Mouse (Mus musculus) kidney, embryonic 15.5 days (tissue): ENCODE data around the gene Borcs6. TPM values are rescaled to one million over a fixed set of nuclear protein-coding genes. Genes with fewer than 3 reads are reported as not detected.
"Not testable (repeated sequence)": the region's sequence is repeated elsewhere in the genome, so short reads cannot be mapped to it uniquely, and the experiment has no call there.

ENCODE experiments used
- ATAC-seq: fragments of 200-750 bp; cut with Nextera tagmentation; replicated peaks from 2 replicates; pipeline ENCODE4 v1.8.0; 2017; ENCODE audit warnings: moderate TSS enrichment; ENCODE audit not compliant: low FRiP score
- H3K27ac ChIP-seq: fragments of 300-500 bp; sonication (generic); 2 replicates; pipeline ENCODE4 v1.5.1; 2015; ENCODE audit warnings: mild to moderate bottlenecking, inconsistent platforms
- H3K27me3 ChIP-seq: fragments of 300-500 bp; sonication (generic); 2 replicates; pipeline ENCODE4 v1.6.1; 2015; ENCODE audit warnings: inconsistent platforms
- H3K36me3 ChIP-seq: fragments of 300-500 bp; sonication (generic); 2 replicates; pipeline ENCODE4 v1.6.1; 2015; ENCODE audit warnings: inconsistent platforms
- H3K4me1 ChIP-seq: fragments of 300-500 bp; sonication (generic); 2 replicates; pipeline ENCODE4 v1.6.1; 2015; ENCODE audit warnings: inconsistent platforms
- H3K4me2 ChIP-seq: fragments of 300-500 bp; sonication (generic); 2 replicates; pipeline ENCODE4 v1.6.1; 2015; ENCODE audit warnings: moderate library complexity, mild to moderate bottlenecking, inconsistent platforms
- H3K4me3 ChIP-seq: fragments of 300-500 bp; sonication (generic); replicated peaks from 2 replicates; pipeline ENCODE4 v1.5.1; 2015; ENCODE audit warnings: mild to moderate bottlenecking, inconsistent platforms
- H3K9ac ChIP-seq: fragments of 300-500 bp; sonication (generic); 2 replicates; pipeline ENCODE4 v1.6.1; 2015; ENCODE audit warnings: mild to moderate bottlenecking, inconsistent platforms
- H3K9me3 ChIP-seq: fragments of 300-500 bp; sonication (generic); replicated peaks from 2 replicates; pipeline ENCODE4 v1.6.1; 2016; ENCODE audit warnings: inconsistent platforms
- WGBS: fragments of 180-500 bp; shearing (Covaris S2); methylation state at CpG from one replicate; pipeline ENCODE4 v1.1.7; 2015; ENCODE audit warnings: mixed read lengths; 5-methylcytosine and 5-hydroxymethylcytosine counted together
- polyA plus RNA-seq: library from polyadenylated mRNA; unstranded; fragments of >200 nt; fragmentation: Nextera tagmentation; extraction: Ambion mirVana; gene quantifications from 2 replicates; pipeline ENCODE4 v1.2.1, GENCODE M21; 2015

The Borcs6 gene
- polyA plus RNA-seq, 1 experiment from 2014 or later, result 8.7 TPM

DNA sequence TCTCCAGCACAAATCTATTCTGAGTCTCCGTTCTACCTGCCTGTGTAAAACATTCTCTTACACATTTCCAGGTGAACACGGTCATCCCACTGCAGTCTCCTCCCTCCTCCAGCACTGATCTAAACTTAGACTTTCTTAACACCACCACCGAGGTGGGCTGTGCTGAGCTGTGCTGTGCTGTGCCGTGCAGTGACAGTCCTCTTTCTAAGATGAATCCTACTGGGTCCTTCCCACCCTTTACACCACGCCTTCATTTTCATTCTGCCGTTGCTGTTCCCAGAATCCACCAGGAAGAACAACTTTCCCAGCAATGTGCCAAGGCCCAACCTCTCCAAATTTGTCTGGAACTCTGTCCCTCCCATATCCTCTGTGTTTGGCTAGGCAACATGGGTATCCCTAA lies 26.9 kb downstream of the Borcs6 start:
- Histone ChIP-seq H3K4me2 (no peak overlapping the region), H3K36me3 (peaks cover 18% of the 10 kb centered on the region), H3K27ac (peak overlapping the region; percentile 95), H3K27me3 (no peaks in the 10 kb centered on the region), H3K4me3 (no peak overlapping the region), H3K9me3 (no peaks in the 10 kb centered on the region), H3K4me1 (peaks cover 45% of the 10 kb centered on the region), H3K9ac (no peak overlapping the region)
- 60% methylated on average over 6 of the region's 6 CpGs for WGBS
- ATAC-seq, result no peak

DNA sequence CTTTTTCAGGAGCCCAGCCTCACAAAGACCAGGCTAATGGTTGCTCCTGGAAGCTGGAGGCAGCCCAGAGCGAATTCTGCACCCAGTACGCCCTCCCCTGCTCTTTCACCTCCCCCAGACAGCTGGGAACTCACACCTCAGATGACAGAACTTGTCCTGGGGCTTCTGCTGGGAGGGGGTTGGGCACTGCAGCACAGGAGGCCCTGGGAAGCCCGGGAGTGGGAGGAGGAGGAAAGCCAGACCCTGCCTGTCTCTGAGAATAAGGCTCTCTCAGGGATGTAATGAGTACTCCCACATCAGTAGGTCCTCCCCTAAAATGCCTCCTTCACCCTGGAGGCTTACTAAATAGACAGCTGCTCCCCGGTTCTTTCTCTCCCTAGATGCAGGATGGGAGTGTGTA lies 27.6 kb downstream of the Borcs6 start:
- H3K27ac ChIP-seq, result peak overlapping the region; percentile 95
- H3K27me3 ChIP-seq, result no peaks in the 10 kb centered on the region
- 0 out of 2 replicates have a peak overlapping the region, but pooled peaks have one; percentile 7 for H3K9ac ChIP-seq
- no peaks in the 10 kb centered on the region for H3K9me3 ChIP-seq
- peaks cover 24% of the 10 kb centered on the region for H3K36me3 ChIP-seq
- peak overlapping the region; percentile 17 for H3K4me2 ChIP-seq
- 20% methylated on average over 4 of the region's 4 CpGs for WGBS
- H3K4me1 ChIP-seq, result peaks cover 50% of the 10 kb centered on the region
- peak; percentile 44; the same call in 1 of the 2 replicates for ATAC-seq
- H3K4me3 ChIP-seq, result peak overlapping the region; percentile 2; the same call in 1 of the 2 replicates

DNA sequence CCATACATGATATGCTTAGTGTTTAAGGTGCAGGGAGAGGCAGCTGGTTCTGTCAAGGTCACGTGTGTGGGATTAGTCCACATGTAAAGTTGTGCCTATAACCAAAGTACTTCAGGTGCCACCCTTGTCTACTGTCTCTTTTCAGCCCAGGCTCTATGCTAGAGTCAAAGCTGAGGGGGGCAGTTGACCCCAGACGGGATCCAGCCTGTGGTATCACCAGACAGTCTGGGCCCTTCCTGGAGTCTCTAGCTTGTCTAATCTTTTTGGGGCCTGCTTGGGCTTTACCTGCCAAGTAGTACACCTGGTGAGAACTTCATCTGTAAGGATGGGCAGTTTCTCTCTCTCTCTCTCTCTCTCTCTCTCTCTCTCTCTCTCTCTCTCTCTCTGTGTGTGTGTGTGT lies 28.1 kb downstream of the Borcs6 start:
- Histone ChIP-seq H3K4me1 (peaks cover 55% of the 10 kb centered on the region), H3K27me3 (no peaks in the 10 kb centered on the region), H3K36me3 (peaks cover 28% of the 10 kb centered on the region), H3K27ac (peak overlapping the region; percentile 95), H3K9me3 (no peaks in the 10 kb centered on the region), H3K4me2 (peak overlapping the region; percentile 87), H3K9ac (no peak overlapping the region), H3K4me3 (no peak overlapping the region)
- WGBS, result 40% methylated on average over 2 of the region's 2 CpGs
- ATAC-seq, result no peak

GRCm38 (mm10) chr11:69088103-69088855 lies 28.8 kb downstream of the Borcs6 start, which contains the start of gene Vamp2:
TSS of gene Vamp2 (plus strand) at chr11:69088490.
- peaks cover 31% of the 10 kb centered on the region for H3K36me3 ChIP-seq
- no peaks in the 10 kb centered on the region for H3K9me3 ChIP-seq
- H3K27me3 ChIP-seq, result no peaks in the 10 kb centered on the region
- ATAC-seq, result peak; percentile 74
- H3K4me2 ChIP-seq, result peak within 1 kb of the TSS; percentile 87
- peak within 1 kb of the TSS; percentile 100 for H3K9ac ChIP-seq
- H3K4me1 ChIP-seq, result peaks cover 56% of the 10 kb centered on the region
- peak within 1 kb of the TSS; percentile 96 for H3K4me3 ChIP-seq
- WGBS, result under 1% methylated on average over 66 of the region's 67 CpGs
- peak within 1 kb of the TSS; percentile 95 for H3K27ac ChIP-seq

- Histone ChIP-seq H3K9me3 (no peaks in the 10 kb centered on the region), H3K27me3 (no peaks in the 10 kb centered on the region), H3K27ac (peak overlapping the region; percentile 95), H3K36me3 (peaks cover 31% of the 10 kb centered on the region), H3K4me2 (peak overlapping the region; percentile 87), H3K9ac (peak overlapping the region; percentile 100), H3K4me1 (peaks cover 58% of the 10 kb centered on the region), H3K4me3 (peak overlapping the region; percentile 96)
- ATAC-seq, result peak; percentile 34
- WGBS, result 11% methylated on average over 25 of the region's 25 CpGs
Observed at GRCm38 (mm10) chr11:69088856-69089615, 29.5 kb downstream of the Borcs6 start.

DNA sequence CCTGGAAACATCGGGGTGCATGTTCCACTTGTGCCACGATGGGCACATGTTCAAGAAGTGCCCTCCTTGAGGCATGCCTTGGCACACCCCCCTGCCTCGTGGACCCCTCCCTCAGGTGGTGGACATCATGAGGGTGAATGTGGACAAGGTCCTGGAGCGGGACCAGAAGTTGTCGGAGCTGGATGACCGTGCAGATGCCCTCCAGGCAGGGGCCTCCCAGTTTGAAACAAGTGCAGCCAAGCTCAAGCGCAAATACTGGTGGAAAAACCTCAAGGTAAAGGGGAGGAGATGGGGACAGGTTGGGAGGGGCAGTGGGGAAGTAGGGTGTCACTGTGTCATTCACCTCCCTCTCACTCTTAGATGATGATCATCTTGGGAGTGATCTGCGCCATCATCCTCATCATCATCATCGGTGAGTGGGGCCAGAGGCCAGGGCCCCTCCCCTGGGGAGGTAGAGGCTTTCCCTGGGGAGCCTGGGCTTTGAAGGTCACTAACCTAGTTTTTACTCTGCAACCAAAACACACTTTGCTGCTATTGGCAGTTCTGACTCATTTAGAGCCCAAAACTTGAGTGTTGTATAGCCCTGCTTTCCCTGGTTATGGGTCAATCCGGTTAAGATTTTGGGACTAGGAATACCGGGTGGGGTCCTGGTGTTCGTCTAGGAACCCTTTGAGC lies 30.2 kb downstream of the Borcs6 start:
- 77% methylated on average over 12 of the region's 12 CpGs for WGBS

DNA sequence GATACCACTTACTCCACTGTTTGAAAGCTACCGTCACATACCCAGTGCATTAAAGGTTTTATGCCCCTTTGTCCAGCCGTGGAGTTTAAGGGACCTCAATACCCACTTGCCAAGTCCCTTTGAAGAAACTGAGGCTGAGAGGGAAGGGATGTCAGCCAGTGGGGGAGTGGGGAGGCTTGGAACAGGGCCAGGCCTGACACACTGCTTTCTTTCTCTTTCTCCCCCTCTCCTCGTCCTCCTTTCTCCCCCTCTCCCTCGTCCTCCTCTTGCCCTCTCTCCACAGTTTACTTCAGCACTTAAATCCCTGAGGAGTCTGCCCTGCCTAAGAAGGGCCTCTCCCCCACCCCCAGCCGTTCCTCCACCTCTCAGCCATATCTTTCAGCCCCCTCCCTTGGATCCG lies 30.9 kb downstream of the Borcs6 start:
- H3K27ac ChIP-seq, result 0 out of 2 replicates have a peak overlapping the region, but pooled peaks have one; percentile 95

More for the DNA sequence above, 30.2 kb downstream of the Borcs6 start:
- ATAC-seq, result no peak
- Histone ChIP-seq H3K27me3 (no peaks in the 10 kb centered on the region), H3K9ac (peak overlapping the region; percentile 100), H3K9me3 (no peaks in the 10 kb centered on the region), H3K27ac (peak overlapping the region; percentile 95; the same call in 1 of the 2 replicates), H3K4me2 (peak overlapping the region; percentile 87), H3K4me1 (peaks cover 64% of the 10 kb centered on the region), H3K4me3 (peak overlapping the region; percentile 96), H3K36me3 (peaks cover 31% of the 10 kb centered on the region)

DNA sequence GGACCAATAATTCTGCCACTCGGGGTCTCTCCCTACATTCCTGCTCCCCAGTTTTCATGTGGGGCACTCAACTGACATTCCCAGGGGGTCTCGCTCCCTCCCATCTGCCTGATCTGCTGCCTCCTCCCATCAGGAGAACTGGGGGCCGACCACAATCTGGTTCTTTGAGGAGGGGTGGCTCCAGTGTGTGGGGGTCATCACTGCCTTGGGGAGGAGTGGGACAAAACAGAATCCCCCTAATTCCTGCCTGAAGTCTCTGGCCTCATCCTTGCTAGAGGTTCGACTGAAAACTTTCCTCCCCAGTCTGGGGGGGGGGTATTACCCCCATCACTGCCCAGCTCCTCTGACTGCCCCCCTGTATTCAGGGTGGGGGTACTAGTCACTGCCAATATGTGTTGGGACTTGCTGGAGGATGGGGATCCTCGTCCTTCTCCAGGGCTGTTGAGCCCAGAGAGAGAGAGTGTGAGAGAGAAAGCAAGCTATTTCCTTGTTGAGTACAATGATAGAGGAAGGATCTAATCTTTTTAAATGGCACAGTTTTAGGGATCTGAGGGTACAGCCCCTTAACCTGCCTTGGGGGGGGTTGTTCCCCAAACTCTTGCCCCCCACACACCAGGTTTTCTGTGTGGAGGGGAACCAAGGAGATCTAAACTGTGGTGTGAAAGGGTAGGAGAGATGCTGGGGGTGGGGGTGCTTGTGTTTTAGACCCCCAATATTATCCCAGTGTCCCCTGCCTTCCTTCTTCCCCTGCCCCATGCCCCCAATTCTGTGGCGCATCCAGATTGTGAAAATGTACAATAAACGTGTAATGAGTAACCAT lies 32.3 kb downstream of the Borcs6 start:
- Histone ChIP-seq H3K4me3 (no peak overlapping the region), H3K27ac (peak overlapping the region; percentile 41; the same call in 1 of the 2 replicates), H3K36me3 (peaks cover 31% of the 10 kb centered on the region), H3K27me3 (no peaks in the 10 kb centered on the region), H3K9me3 (no peaks in the 10 kb centered on the region), H3K4me1 (peaks cover 69% of the 10 kb centered on the region), H3K9ac (no peak overlapping the region), H3K4me2 (no peak overlapping the region)
- 60% methylated on average over 7 of the region's 7 CpGs for WGBS
- ATAC-seq, result no peak

More for the DNA sequence above, 30.9 kb downstream of the Borcs6 start:
- Histone ChIP-seq H3K4me2 (peak overlapping the region; percentile 87), H3K4me3 (peak overlapping the region; percentile 96), H3K9ac (peak overlapping the region; percentile 100; the same call in 1 of the 2 replicates), H3K4me1 (peaks cover 66% of the 10 kb centered on the region), H3K36me3 (peaks cover 31% of the 10 kb centered on the region), H3K27me3 (no peaks in the 10 kb centered on the region), H3K9me3 (no peaks in the 10 kb centered on the region)
- 67% methylated on average over 6 of the region's 6 CpGs for WGBS
- no peak for ATAC-seq

DNA sequence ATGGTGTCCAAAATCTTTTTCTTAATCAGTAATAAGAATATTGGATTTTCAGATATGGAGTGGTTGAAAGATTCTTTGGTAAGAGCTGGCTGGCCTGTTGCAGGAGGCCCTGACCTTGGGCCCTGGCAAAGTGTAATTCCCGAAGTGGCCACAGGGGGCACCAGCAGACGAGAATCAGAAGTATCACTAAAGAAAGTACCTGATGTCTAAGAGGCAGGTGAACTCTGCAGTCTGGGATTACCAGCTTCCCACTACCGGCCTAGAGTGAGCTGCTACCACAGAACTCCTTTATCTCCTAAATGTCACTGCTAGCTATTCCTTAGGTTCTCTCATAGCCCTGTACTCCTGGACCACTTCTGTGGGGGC lies 32.9 kb downstream of the Borcs6 start:
- Histone ChIP-seq H3K36me3 (peaks cover 31% of the 10 kb centered on the region), H3K9ac (no peak overlapping the region), H3K27me3 (no peaks in the 10 kb centered on the region), H3K4me2 (peak overlapping the region; percentile 16; the same call in 1 of the 2 replicates), H3K9me3 (no peaks in the 10 kb centered on the region), H3K4me3 (no peak overlapping the region), H3K27ac (0 out of 2 replicates have a peak overlapping the region, but pooled peaks have one; percentile 41), H3K4me1 (peaks cover 70% of the 10 kb centered on the region)
- 8% methylated on average over 3 of the region's 3 CpGs for WGBS
- no peak for ATAC-seq

DNA sequence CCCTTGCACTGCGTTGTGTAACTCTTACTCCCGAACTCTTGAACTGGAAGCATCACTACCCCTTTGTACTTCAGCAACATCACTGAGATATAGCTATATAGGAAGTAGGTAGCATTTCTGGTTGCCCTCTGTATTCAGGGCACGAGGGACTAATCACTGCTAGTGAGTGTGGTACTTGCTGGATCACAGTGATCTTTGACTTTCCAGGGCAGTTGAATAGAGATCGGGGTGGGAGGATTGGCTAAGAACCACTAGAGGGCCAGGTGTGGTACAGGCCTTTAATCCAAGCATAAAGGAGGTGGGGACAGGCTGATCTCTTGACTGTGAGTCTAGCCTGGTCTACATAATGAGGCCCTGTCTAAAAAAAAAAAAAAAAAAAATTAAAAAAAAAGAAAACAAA lies 33.4 kb downstream of the Borcs6 start:
- H3K36me3 ChIP-seq, result peaks cover 31% of the 10 kb centered on the region
- no peak overlapping the region for H3K4me3 ChIP-seq
- H3K4me1 ChIP-seq, result peaks cover 71% of the 10 kb centered on the region
- H3K9me3 ChIP-seq, result no peaks in the 10 kb centered on the region
- H3K4me2 ChIP-seq, result peak overlapping the region; percentile 16; the same call in 1 of the 2 replicates
- ATAC-seq, result no peak
- no peak overlapping the region for H3K9ac ChIP-seq
- WGBS, result 89% methylated on average over 4 of the region's 4 CpGs
- no peak overlapping the region for H3K27ac ChIP-seq
- H3K27me3 ChIP-seq, result no peaks in the 10 kb centered on the region

GRCm38 (mm10) chr11:69093856-69094255 lies 34.3 kb downstream of the Borcs6 start:
- H3K9ac ChIP-seq, ATAC-seq, H3K27me3 ChIP-seq, H3K9me3 ChIP-seq: not testable (repeated sequence)
- 84% methylated on average over 7 of the region's 7 CpGs for WGBS
- H3K4me2 ChIP-seq, result peak overlapping the region; percentile 96; the same call in 1 of the 2 replicates
- peaks cover 78% of the 10 kb centered on the region for H3K4me1 ChIP-seq
- peak overlapping the region; percentile 61; the same call in 1 of the 2 replicates for H3K4me3 ChIP-seq
- peaks cover 31% of the 10 kb centered on the region for H3K36me3 ChIP-seq
- peak overlapping the region; percentile 88; the same call in 1 of the 2 replicates for H3K27ac ChIP-seq
